Mouse (Mus musculus) liver, postnatal 0 days (tissue): ENCODE measurements around the gene Ccndbp1.

Experiments used
- CTCF ChIP-seq: sonication (generic); IDR thresholded peaks from 2 replicates; pipeline ENCODE4 v1.5.1; 2016; ENCODE audit warnings: antibody characterized with exemption, low read depth
- EP300 ChIP-seq: IDR thresholded peaks from 2 replicates; pipeline ENCODE4 v1.6.1; 2016; ENCODE audit warnings: antibody characterized with exemption, low read depth, mild to moderate bottlenecking

- TF ChIP-seq CTCF (peak; percentile 64), EP300 (peak; percentile 49; the same call in 1 of the 2 replicates)
Observed at GRCm38 (mm10) chr2:120976990-120977925, 30.9 kb upstream of the Ccndbp1 start, which contains the start of gene Tmem62.
